Mouse (Mus musculus) CH12.LX (cell line): ENCODE results near the gene Cdc37. TPM values are rescaled to one million over a fixed set of nuclear protein-coding genes. Genes with fewer than 3 reads are reported as not detected.

Experiments
- DNase-seq: peaks from one replicate; pipeline ENCODE4 v3.0.0-alpha.2; 2013; ENCODE audit errors: extremely low read depth
- H3K27ac ChIP-seq: 2 replicates; pipeline ENCODE4 v1.5.1; 2012; ENCODE audit warnings: low read depth, mild to moderate bottlenecking, control low read depth, moderate library complexity; ENCODE audit not compliant: insufficient read depth
- H3K27me3 ChIP-seq: replicated peaks from 2 replicates; pipeline ENCODE3; 2012; ENCODE audit warnings: inconsistent platforms
- H3K36me3 ChIP-seq, 2 experiments: replicated peaks in 1 of 2; 2 replicates each; pipeline versions ENCODE3 to v1.6.1; 2012; ENCODE audit warnings: inconsistent platforms in 1 of 2, low read length in 1 of 2, mild to moderate bottlenecking in 1 of 2, mixed read lengths in 1 of 2, moderate library complexity in 1 of 2; ENCODE audit not compliant: control insufficient read depth in 1 of 2, insufficient read depth in 1 of 2
- H3K4me1 ChIP-seq, 2 experiments: 2 replicates each; pipeline ENCODE4 v1.6.1; 2012; ENCODE audit warnings: inconsistent platforms in 1 of 2, moderate library complexity in 1 of 2; ENCODE audit not compliant: insufficient read depth in 2 of 2, control insufficient read depth in 1 of 2
- H3K4me2 ChIP-seq: 2 replicates; pipeline ENCODE4 v1.6.1; 2012; ENCODE audit warnings: low read depth, mild to moderate bottlenecking, control low read depth; ENCODE audit not compliant: poor library complexity, insufficient read depth, severe bottlenecking
- H3K4me3 ChIP-seq, 3 experiments: fragments of 150-350 bp in 1 of 3; sonication (generic) in 1 of 3; replicated peaks in 1 of 3; 2 replicates each; pipeline versions ENCODE3 to v1.5.1; 2011 to 2012; ENCODE audit warnings: low read depth in 2 of 3, low read length in 2 of 3, mild to moderate bottlenecking in 2 of 3, moderate library complexity in 2 of 3, control low read depth in 1 of 3, improper control_type of control experiment in 1 of 3, inconsistent platforms in 1 of 3, mixed read lengths in 1 of 3; ENCODE audit not compliant: poor library complexity in 1 of 3
- H3K79me2 ChIP-seq: replicated peaks from 2 replicates; pipeline ENCODE4 v1.6.1; 2012; ENCODE audit warnings: mild to moderate bottlenecking, moderate library complexity; ENCODE audit not compliant: control insufficient read depth, poor library complexity, insufficient read depth, severe bottlenecking; ENCODE audit errors: extremely low read depth
- H3K9ac ChIP-seq: 2 replicates; pipeline ENCODE4 v1.6.1; 2012; ENCODE audit warnings: low read depth, mild to moderate bottlenecking, control low read depth, moderate library complexity; ENCODE audit not compliant: insufficient read depth
- H3K9me3 ChIP-seq: replicated peaks from 2 replicates; pipeline ENCODE3; 2012; ENCODE audit warnings: low read length, inconsistent platforms, mixed read lengths
- BHLHE40 ChIP-seq: IDR thresholded peaks from 2 replicates; pipeline ENCODE4 v1.6.1; 2011; ENCODE audit warnings: mild to moderate bottlenecking, low read depth, low read length, improper control_type of control experiment
- CHD1 ChIP-seq: IDR thresholded peaks from 2 replicates; pipeline ENCODE4 v1.6.1; 2012; ENCODE audit warnings: low read depth, low read length, improper control_type of control experiment, inconsistent platforms
- CHD2 ChIP-seq: IDR thresholded peaks from 2 replicates; pipeline ENCODE4 v1.6.1; 2011; ENCODE audit warnings: low read length, improper control_type of control experiment
- E2F4 ChIP-seq: IDR thresholded peaks from 2 replicates; pipeline ENCODE4 v1.6.1; 2011; ENCODE audit warnings: low read depth, low read length, improper control_type of control experiment; ENCODE audit not compliant: insufficient replicate concordance
- EP300 ChIP-seq: IDR thresholded peaks from 2 replicates; pipeline ENCODE4 v1.6.1; 2011; ENCODE audit warnings: low read length, improper control_type of control experiment
- ETS1 ChIP-seq: conservative IDR thresholded peaks from 2 replicates; pipeline ENCODE4 v1.6.1; 2012; ENCODE audit warnings: low read depth, mild to moderate bottlenecking, inconsistent platforms, low read length, improper control_type of control experiment, moderate library complexity
- GABPA ChIP-seq: IDR thresholded peaks from 2 replicates; pipeline ENCODE4 v1.6.1; 2012; ENCODE audit warnings: low read depth, low read length, improper control_type of control experiment, inconsistent platforms; ENCODE audit not compliant: insufficient replicate concordance
- IRF4 ChIP-seq: IDR thresholded peaks from 2 replicates; pipeline ENCODE4 v1.6.1; 2014; ENCODE audit warnings: low read depth, mild to moderate bottlenecking, inconsistent platforms, low read length, improper control_type of control experiment
- JUN ChIP-seq: IDR thresholded peaks from 2 replicates; pipeline ENCODE4 v1.6.1; 2011; ENCODE audit warnings: low read depth, mild to moderate bottlenecking, low read length, improper control_type of control experiment, moderate library complexity; ENCODE audit not compliant: insufficient read depth
- JUND ChIP-seq: conservative IDR thresholded peaks from 2 replicates; pipeline ENCODE4 v1.6.1; 2011; ENCODE audit warnings: low read depth, low read length, improper control_type of control experiment
- KAT2A ChIP-seq: IDR thresholded peaks from 2 replicates; pipeline ENCODE4 v1.6.1; 2012; ENCODE audit warnings: low read length, improper control_type of control experiment, inconsistent platforms; ENCODE audit not compliant: insufficient replicate concordance
- MAFK ChIP-seq: IDR thresholded peaks from 2 replicates; pipeline ENCODE4 v1.6.1; 2011; ENCODE audit warnings: low read length, improper control_type of control experiment; ENCODE audit not compliant: insufficient replicate concordance
- MAX ChIP-seq: IDR thresholded peaks from 2 replicates; pipeline ENCODE4 v1.6.1; 2011; ENCODE audit warnings: low read length, improper control_type of control experiment
- MAZ ChIP-seq: IDR thresholded peaks from 2 replicates; pipeline ENCODE4 v1.6.1; 2012; ENCODE audit warnings: low read depth, mild to moderate bottlenecking, inconsistent platforms, low read length, improper control_type of control experiment, moderate library complexity
- MEF2A ChIP-seq: IDR thresholded peaks from 2 replicates; pipeline ENCODE4 v1.6.1; 2014; ENCODE audit warnings: low read depth, mild to moderate bottlenecking, inconsistent platforms, low read length, improper control_type of control experiment, borderline replicate concordance
- MYC ChIP-seq: IDR thresholded peaks from 2 replicates; pipeline ENCODE4 v1.6.1; 2011; ENCODE audit warnings: low read depth, mild to moderate bottlenecking, improper control_type of control experiment, low read length
- NRF1 ChIP-seq: IDR thresholded peaks from 2 replicates; pipeline ENCODE4 v1.6.1; 2014; ENCODE audit warnings: low read depth, mild to moderate bottlenecking, inconsistent platforms, low read length, improper control_type of control experiment, moderate library complexity
- PAX5 ChIP-seq: IDR thresholded peaks from 2 replicates; pipeline ENCODE4 v1.6.1; 2012; ENCODE audit warnings: low read length, inconsistent platforms, mixed read lengths
- POLR2A ChIP-seq: IDR thresholded peaks from 2 replicates; pipeline ENCODE4 v1.6.1; 2011; ENCODE audit warnings: low read depth, mild to moderate bottlenecking, improper control_type of control experiment, low read length
- POLR2AphosphoS2 ChIP-seq: IDR thresholded peaks from 2 replicates; pipeline ENCODE4 v1.6.1; 2011; ENCODE audit warnings: low read depth, low read length, improper control_type of control experiment
- RAD21 ChIP-seq: IDR thresholded peaks from 2 replicates; pipeline ENCODE4 v1.6.1; 2011; ENCODE audit warnings: low read depth, mild to moderate bottlenecking, low read length, improper control_type of control experiment, moderate library complexity
- RCOR1 ChIP-seq: conservative IDR thresholded peaks from 2 replicates; pipeline ENCODE4 v1.6.1; 2012; ENCODE audit warnings: low read depth, mild to moderate bottlenecking, inconsistent platforms, low read length, improper control_type of control experiment
- TBP ChIP-seq: conservative IDR thresholded peaks from 2 replicates; pipeline ENCODE4 v1.6.1; 2011; ENCODE audit warnings: low read depth, low read length, improper control_type of control experiment
- TCF12 ChIP-seq: IDR thresholded peaks from 2 replicates; pipeline ENCODE4 v1.6.1; 2014; ENCODE audit warnings: low read depth, mild to moderate bottlenecking, inconsistent platforms, low read length, improper control_type of control experiment
- UBTF ChIP-seq: IDR thresholded peaks from 2 replicates; pipeline ENCODE4 v1.6.1; 2012; ENCODE audit warnings: low read depth, mild to moderate bottlenecking, inconsistent platforms, low read length, improper control_type of control experiment, moderate library complexity
- USF1 ChIP-seq: IDR thresholded peaks from 2 replicates; pipeline ENCODE4 v1.6.1; 2014; ENCODE audit warnings: low read depth, mild to moderate bottlenecking, inconsistent platforms, low read length, improper control_type of control experiment
- USF2 ChIP-seq: conservative IDR thresholded peaks from 2 replicates; pipeline ENCODE4 v1.6.1; 2011; ENCODE audit warnings: low read depth, low read length, improper control_type of control experiment
- ZC3H11A ChIP-seq: IDR thresholded peaks from 2 replicates; pipeline ENCODE4 v1.6.1; 2012; ENCODE audit warnings: low read depth, mild to moderate bottlenecking, inconsistent platforms, low read length, improper control_type of control experiment
- ZKSCAN1 ChIP-seq: IDR thresholded peaks from 2 replicates; pipeline ENCODE4 v1.6.1; 2012; ENCODE audit warnings: low read depth, inconsistent platforms, low read length, improper control_type of control experiment, borderline replicate concordance
- ZNF384 ChIP-seq: IDR thresholded peaks from 2 replicates; pipeline ENCODE4 v1.6.1; 2012; ENCODE audit warnings: low read depth, low read length, improper control_type of control experiment, inconsistent platforms
- dilution Hi-C: fragments of 300-500 bp; cut with MboI; formaldehyde crosslinking; loops from 2 replicates; pipeline ENCODE4 v1.14.3; 2020; ENCODE audit warnings: low sequenced_read_pairs; ENCODE audit not compliant: extremely low pct_unique_long_range_greater_than_20kb, extremely low pct_ligation_motif_present
- in situ Hi-C: fragments of 300-500 bp; cut with MboI; formaldehyde crosslinking; loops from 3 replicates; pipeline ENCODE4 v1.14.3; 2019; ENCODE audit warnings: low sequenced_read_pairs, low pct_ligation_motif_present, low pct_unique_long_range_greater_than_20kb, mixed read lengths
- polyA plus RNA-seq: library from polyadenylated mRNA; unstranded; fragments of >175 nt; gene quantifications from 2 replicates; pipeline ENCODE4 v1.2.1, GENCODE M21; 2012; ENCODE audit warnings: low read depth; ENCODE audit not compliant: insufficient read length
- total RNA-seq, 2 experiments: library from RNA; depleted of rRNA; stranded (reverse); fragments of 300-350 nt in 1 of 2; fragments of >200 nt in 1 of 2; gene quantifications; 2 replicates each; pipeline ENCODE4 v1.2.3; 2012 to 2014

Cdc37 gene
- total and polyA plus RNA-seq, 3 experiments, result 87.2 to 447 (median 230) TPM

DNA sequence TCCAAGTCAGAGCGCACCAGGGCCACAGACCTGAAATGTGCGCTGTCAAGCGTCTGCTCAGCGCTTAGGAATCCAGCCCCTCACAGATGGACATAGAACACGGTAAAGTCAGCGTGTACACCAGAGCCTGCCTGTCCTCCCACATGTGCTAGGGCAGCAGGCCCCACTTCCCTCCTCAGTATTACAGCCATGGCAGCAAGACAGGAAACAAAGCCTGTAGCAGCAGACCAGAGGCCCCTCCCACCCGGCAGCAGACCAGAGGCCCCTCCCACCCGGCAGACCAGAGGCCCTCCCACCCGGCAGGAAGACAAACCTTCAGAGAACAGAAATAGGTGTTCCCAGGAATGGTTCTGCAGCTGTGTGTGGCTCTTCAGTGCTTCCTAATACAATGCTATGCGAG, 3.1 kb downstream of the Cdc37 start (continued):
- TF ChIP-seq USF1, result no peak
- peak; percentile 86; the same call in 1 of the 2 replicates for TF ChIP-seq MYC
- TF ChIP-seq KAT2A, result no peak
- 0 out of 2 replicates have a peak, but pooled peaks have one; percentile 35 for TF ChIP-seq POLR2AphosphoS2
- TF ChIP-seq EP300, result no peak
- no peak for TF ChIP-seq PAX5
- no peak for TF ChIP-seq JUN
- no peak for TF ChIP-seq RAD21

DNA sequence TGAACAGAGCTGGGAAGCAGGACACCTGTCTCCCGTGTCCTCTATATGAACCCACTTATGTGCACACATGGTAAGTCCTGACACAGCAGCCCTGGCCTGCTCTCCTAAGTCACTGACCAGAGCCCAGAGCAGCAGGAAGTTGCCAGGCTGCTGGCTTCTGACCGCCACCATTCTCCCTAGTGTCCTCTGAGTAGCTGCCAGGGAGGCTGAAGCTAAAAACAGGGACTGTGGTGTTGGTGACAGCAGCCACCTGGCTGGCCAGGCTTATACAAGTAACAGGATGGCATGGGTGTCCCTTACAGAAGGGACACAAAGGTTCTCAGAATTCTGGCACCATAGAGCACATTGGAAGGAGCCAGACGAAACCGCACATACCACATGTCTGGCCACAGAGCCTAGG, 4.4 kb downstream of the Cdc37 start:
- peaks cover 64% of the 10 kb centered on the region for H3K79me2 ChIP-seq
- no peaks in the 10 kb centered on the region for H3K9me3 ChIP-seq
- H3K27me3 ChIP-seq, result no peaks in the 10 kb centered on the region
- in situ Hi-C loops (loop anchor here (10.0 kb wide), 2 partner anchors 131 to 261 kb away; partner anchors contain the start of genes Icam1 and Ppan), dilution Hi-C loops (no loop called here)
- H3K9ac ChIP-seq, result no peak overlapping the region
- no peak overlapping the region for H3K4me3 ChIP-seq
- H3K4me1 ChIP-seq, result peaks cover 9 to 37% of the 10 kb centered on the region in 2 experiments; a peak in 3 of 4 replicates
- DNase-seq, result no peak
- H3K4me2 ChIP-seq, result no peak overlapping the region
- no peak overlapping the region for H3K27ac ChIP-seq
- TF ChIP-seq UBTF, result no peak
- TF ChIP-seq RCOR1, result no peak
- TF ChIP-seq GABPA, result no peak
- no peak for TF ChIP-seq RAD21
- no peak for TF ChIP-seq ZC3H11A
- TF ChIP-seq EP300, result no peak
- no peak for TF ChIP-seq PAX5
- no peak for TF ChIP-seq MAZ
- TF ChIP-seq USF2, result no peak
- H3K36me3 ChIP-seq, result peaks cover 46 to 78% of the 10 kb centered on the region in 2 experiments

DNA sequence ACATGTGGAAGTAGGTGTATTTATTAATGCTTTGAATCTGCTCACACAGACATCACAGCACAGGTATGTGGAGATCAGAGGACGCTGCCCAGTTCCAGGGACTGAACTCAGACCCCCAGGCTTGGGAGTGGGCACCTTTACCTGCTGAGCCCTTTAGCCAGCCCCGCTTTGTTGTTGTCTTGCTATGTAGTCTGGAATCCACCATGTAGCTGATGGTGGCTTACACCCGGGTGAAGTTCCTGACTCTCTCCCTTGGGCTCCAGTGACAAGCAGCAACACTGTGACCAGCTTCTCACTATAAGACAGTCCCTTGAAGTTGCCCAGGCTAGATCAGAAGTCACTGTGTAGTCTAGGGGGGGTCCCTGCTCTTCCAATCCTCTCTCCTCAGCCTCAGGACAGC, 5.4 kb downstream of the Cdc37 start:
- Histone ChIP-seq H3K4me2 (no peak overlapping the region), H3K27me3 (no peaks in the 10 kb centered on the region), H3K4me1 (peaks cover 9 to 37% of the 10 kb centered on the region in 2 experiments; a peak in 3 of 4 replicates), H3K36me3 (peaks cover 57 to 89% of the 10 kb centered on the region in 2 experiments), H3K4me3 (no peak overlapping the region), H3K9me3 (no peaks in the 10 kb centered on the region), H3K27ac (no peak overlapping the region), H3K9ac (no peak overlapping the region), H3K79me2 (peaks cover 61% of the 10 kb centered on the region)
- no peak for DNase-seq
- in situ Hi-C loops (loop anchor here (10.0 kb wide), 2 partner anchors 130 to 260 kb away; partner anchors contain the start of genes Icam1 and Ppan), dilution Hi-C loops (no loop called here)
- TF ChIP-seq TCF12, result no peak
- no peak for TF ChIP-seq E2F4
- no peak for TF ChIP-seq UBTF
- no peak for TF ChIP-seq MEF2A
- TF ChIP-seq MAX, result no peak
- TF ChIP-seq CHD1, result no peak
- no peak for TF ChIP-seq POLR2A
- TF ChIP-seq ZNF384, result no peak
- TF ChIP-seq MYC, result no peak
- no peak for TF ChIP-seq IRF4
- TF ChIP-seq MAFK, result no peak
- TF ChIP-seq ZKSCAN1, result no peak
- TF ChIP-seq NRF1, result no peak
- no peak for TF ChIP-seq BHLHE40
- TF ChIP-seq CHD2, result no peak
- no peak for TF ChIP-seq JUND
- TF ChIP-seq ETS1, result no peak
- TF ChIP-seq JUN, result no peak
- TF ChIP-seq TBP, result no peak
